Mouse (Mus musculus) liver, adult 2 months (tissue): ENCODE measurements at regions not wholly inside any gene's neighbourhood (a gene's known extent, or its start where the extent isn't known, plus 50 kb on each side); places are given as distances from the start of the nearest gene placed in this dataset.

Experiments used
- DNase-seq: peaks from one replicate; pipeline ENCODE4 v3.0.0-alpha.2; 2011; ENCODE audit warnings: low read depth, low spot score; ENCODE audit errors: extremely low read depth
- H3K27ac ChIP-seq: fragments of 200-500 bp; replicated peaks from 2 replicates; pipeline ENCODE4 v1.5.1; 2012; ENCODE audit warnings: low read depth, mild to moderate bottlenecking, control low read depth, inconsistent platforms, low read length; ENCODE audit not compliant: insufficient read depth
- H3K27me3 ChIP-seq: fragments of 200-500 bp; 2 replicates; pipeline ENCODE4 v1.6.1; 2012; ENCODE audit warnings: mild to moderate bottlenecking, moderate library complexity, low read length, inconsistent platforms; ENCODE audit not compliant: control insufficient read depth, insufficient read depth
- H3K36me3 ChIP-seq: fragments of 200-500 bp; 2 replicates; pipeline ENCODE4 v1.6.1; 2012; ENCODE audit warnings: low read length, inconsistent platforms; ENCODE audit not compliant: control insufficient read depth, insufficient read depth
- H3K4me1 ChIP-seq: fragments of 200-500 bp; 2 replicates; pipeline ENCODE4 v1.6.1; 2011; ENCODE audit warnings: low read length; ENCODE audit not compliant: control insufficient read depth, insufficient read depth
- H3K4me3 ChIP-seq: fragments of 200-500 bp; 2 replicates; pipeline ENCODE4 v1.5.1; 2011; ENCODE audit warnings: low read depth, mild to moderate bottlenecking, control low read depth, low read length, moderate library complexity; ENCODE audit not compliant: insufficient read depth
- H3K79me2 ChIP-seq: fragments of 200-500 bp; 2 replicates; pipeline ENCODE4 v1.6.1; 2012; ENCODE audit warnings: inconsistent platforms, mild to moderate bottlenecking, low read length, moderate library complexity; ENCODE audit not compliant: control insufficient read depth, insufficient read depth
- H3K9ac ChIP-seq: fragments of 200-500 bp; 2 replicates; pipeline ENCODE4 v1.6.1; 2012; ENCODE audit warnings: low read depth, mild to moderate bottlenecking, control low read depth, inconsistent platforms, low read length
- CTCF ChIP-seq: fragments of 200-500 bp; IDR thresholded peaks from 2 replicates; pipeline ENCODE4 v1.5.1; 2011; ENCODE audit warnings: low read depth, low read length, control low read depth
- POLR2A ChIP-seq: fragments of 200-500 bp; IDR thresholded peaks from 2 replicates; pipeline ENCODE4 v1.6.1; 2011; ENCODE audit warnings: low read length, control low read depth; ENCODE audit not compliant: insufficient read depth; ENCODE audit errors: extremely low read depth
- WGBS: fragments of 180-500 bp; shearing (Covaris S2); methylation state at CpG from one replicate; pipeline ENCODE4 v1.1.7; 2018; 5-methylcytosine and 5-hydroxymethylcytosine counted together

GRCm38 (mm10) chr5:148615117-148615516 is 62.5 kb upstream of the Ubl3 start:
- no peaks in the 10 kb centered on the region for H3K79me2 ChIP-seq
- H3K36me3 ChIP-seq = no peaks in the 10 kb centered on the region
- no peak overlapping the region for H3K27ac ChIP-seq
- DNase-seq = no peak
- no peak overlapping the region for H3K9ac ChIP-seq
- no peak overlapping the region for H3K4me3 ChIP-seq
- WGBS = 93% methylated on average over 14 of the region's 14 CpGs
- TF ChIP-seq CTCF = no peak
- no peak for TF ChIP-seq POLR2A
- H3K27me3 ChIP-seq = no peaks in the 10 kb centered on the region
- no peaks in the 10 kb centered on the region for H3K4me1 ChIP-seq

GRCm38 (mm10) chr5:148611323-148611722 is 58.7 kb upstream of the Ubl3 start:
- Histone ChIP-seq H3K9ac (no peak overlapping the region), H3K4me1 (no peaks in the 10 kb centered on the region), H3K27ac (no peak overlapping the region), H3K27me3 (no peaks in the 10 kb centered on the region), H3K36me3 (no peaks in the 10 kb centered on the region), H3K79me2 (no peaks in the 10 kb centered on the region), H3K4me3 (no peak overlapping the region)
- WGBS = 93% methylated on average over 5 of the region's 5 CpGs
- no peak for DNase-seq
- TF ChIP-seq CTCF (no peak), POLR2A (no peak)

GRCm38 (mm10) chr5:148609506-148609880 is 56.9 kb upstream of the Ubl3 start:
- Histone ChIP-seq H3K9ac (no peak overlapping the region), H3K36me3 (no peaks in the 10 kb centered on the region), H3K4me1 (no peaks in the 10 kb centered on the region), H3K27ac (no peak overlapping the region), H3K79me2 (no peaks in the 10 kb centered on the region), H3K4me3 (no peak overlapping the region), H3K27me3 (no peaks in the 10 kb centered on the region)
- DNase-seq = no peak
- TF ChIP-seq CTCF (no peak), POLR2A (no peak)
- WGBS = 86% methylated on average over 9 of the region's 9 CpGs

GRCm38 (mm10) chr5:148608857-148609505 is 56.4 kb upstream of the Ubl3 start:
- WGBS = 89% methylated on average over 13 of the region's 13 CpGs
- Histone ChIP-seq H3K4me1 (no peaks in the 10 kb centered on the region), H3K9ac (no peak overlapping the region), H3K4me3 (no peak overlapping the region), H3K36me3 (no peaks in the 10 kb centered on the region), H3K27me3 (no peaks in the 10 kb centered on the region), H3K79me2 (no peaks in the 10 kb centered on the region), H3K27ac (no peak overlapping the region)
- no peak for DNase-seq
- TF ChIP-seq POLR2A = no peak
- no peak for TF ChIP-seq CTCF

- H3K36me3 ChIP-seq = no peaks in the 10 kb centered on the region
- no peak overlapping the region for H3K4me3 ChIP-seq
- no peak overlapping the region for H3K27ac ChIP-seq
- no peak overlapping the region for H3K9ac ChIP-seq
- no peaks in the 10 kb centered on the region for H3K27me3 ChIP-seq
- no peak for TF ChIP-seq CTCF
- no peak for TF ChIP-seq POLR2A
- DNase-seq = peak; percentile 25
- H3K4me1 ChIP-seq = no peaks in the 10 kb centered on the region
- WGBS = 53% methylated on average over 9 of the region's 9 CpGs
- H3K79me2 ChIP-seq = no peaks in the 10 kb centered on the region
Observed at GRCm38 (mm10) chr5:148608178-148608577, 55.6 kb upstream of the Ubl3 start.

- H3K79me2 ChIP-seq = no peaks in the 10 kb centered on the region
- peaks cover 3% of the 10 kb centered on the region; the same call in 1 of the 2 replicates for H3K4me1 ChIP-seq
- H3K36me3 ChIP-seq = no peaks in the 10 kb centered on the region
- H3K4me3 ChIP-seq = no peak overlapping the region
- DNase-seq = no peak
- H3K9ac ChIP-seq = no peak overlapping the region
- H3K27ac ChIP-seq = no peak overlapping the region
- TF ChIP-seq CTCF = no peak
- no peak for TF ChIP-seq POLR2A
- 92% methylated on average over 8 of the region's 8 CpGs for WGBS
- H3K27me3 ChIP-seq = no peaks in the 10 kb centered on the region
Observed at GRCm38 (mm10) chr5:148605730-148606129, 53.1 kb upstream of the Ubl3 start.
